Mouse (Mus musculus) embryonic facial prominence, embryonic 15.5 days (tissue): ENCODE data around the gene Eif3m. TPM values are rescaled to one million over a fixed set of nuclear protein-coding genes. Genes with fewer than 3 reads are reported as not detected.

Experiments
- ATAC-seq: fragments of 200-750 bp; cut with Nextera tagmentation; 2 replicates; pipeline ENCODE4 v1.8.0; 2017; ENCODE audit warnings: low read depth, moderate TSS enrichment; ENCODE audit not compliant: insufficient number of reproducible peaks, low FRiP score, low TSS enrichment
- H3K27ac ChIP-seq: fragments of 300-500 bp; sonication (generic); replicated peaks from 2 replicates; pipeline ENCODE4 v1.5.1; 2015; ENCODE audit warnings: mild to moderate bottlenecking, inconsistent platforms
- H3K27me3 ChIP-seq: fragments of 300-500 bp; sonication (generic); 2 replicates; pipeline ENCODE4 v1.6.1; 2015; ENCODE audit warnings: inconsistent platforms
- H3K36me3 ChIP-seq: fragments of 300-500 bp; sonication (generic); 2 replicates; pipeline ENCODE4 v1.6.1; 2015; ENCODE audit warnings: mild to moderate bottlenecking, inconsistent platforms
- H3K4me1 ChIP-seq: fragments of 300-500 bp; sonication (generic); 2 replicates; pipeline ENCODE4 v1.6.1; 2015; ENCODE audit warnings: inconsistent platforms
- H3K4me2 ChIP-seq: fragments of 300-500 bp; sonication (generic); replicated peaks from 2 replicates; pipeline ENCODE4 v1.6.1; 2015; ENCODE audit warnings: mild to moderate bottlenecking, inconsistent platforms
- H3K4me3 ChIP-seq: fragments of 300-500 bp; sonication (generic); replicated peaks from 2 replicates; pipeline ENCODE4 v1.5.1; 2015; ENCODE audit warnings: mild to moderate bottlenecking, inconsistent platforms
- H3K9ac ChIP-seq: fragments of 300-500 bp; sonication (generic); 2 replicates; pipeline ENCODE4 v1.6.1; 2015; ENCODE audit warnings: inconsistent platforms
- H3K9me3 ChIP-seq: fragments of 300-500 bp; sonication (generic); replicated peaks from 2 replicates; pipeline ENCODE4 v1.6.1; 2016; ENCODE audit warnings: inconsistent platforms
- WGBS: fragments of 180-500 bp; shearing (Covaris S2); methylation state at CpG from one replicate; pipeline ENCODE4 v1.1.7; 2015; 5-methylcytosine and 5-hydroxymethylcytosine counted together
- polyA plus RNA-seq: library from polyadenylated mRNA; unstranded; fragments of >200 nt; fragmentation: Nextera tagmentation; extraction: Ambion mirVana; gene quantifications from 2 replicates; pipeline ENCODE4 v1.2.1, GENCODE M21; 2015

Eif3m gene
- polyA plus RNA-seq, 1 experiment from 2014 or later, result 224 TPM

GRCm38 (mm10) chr2:105016192-105016966 lies 501 bp downstream of the Eif3m start:
- peaks cover 23% of the 10 kb centered on the region for H3K36me3 ChIP-seq
- under 1% methylated on average over 43 of the region's 43 CpGs for WGBS
- peaks cover 8% of the 10 kb centered on the region for H3K4me1 ChIP-seq
- peak overlapping the region; percentile 75 for H3K27ac ChIP-seq
- H3K9ac ChIP-seq, result peak overlapping the region; percentile 91
- H3K9me3 ChIP-seq, result no peaks in the 10 kb centered on the region
- peak overlapping the region; percentile 89 for H3K4me3 ChIP-seq
- H3K4me2 ChIP-seq, result peak overlapping the region; percentile 59
- no peaks in the 10 kb centered on the region for H3K27me3 ChIP-seq
- ATAC-seq, result peak; percentile 80

DNA sequence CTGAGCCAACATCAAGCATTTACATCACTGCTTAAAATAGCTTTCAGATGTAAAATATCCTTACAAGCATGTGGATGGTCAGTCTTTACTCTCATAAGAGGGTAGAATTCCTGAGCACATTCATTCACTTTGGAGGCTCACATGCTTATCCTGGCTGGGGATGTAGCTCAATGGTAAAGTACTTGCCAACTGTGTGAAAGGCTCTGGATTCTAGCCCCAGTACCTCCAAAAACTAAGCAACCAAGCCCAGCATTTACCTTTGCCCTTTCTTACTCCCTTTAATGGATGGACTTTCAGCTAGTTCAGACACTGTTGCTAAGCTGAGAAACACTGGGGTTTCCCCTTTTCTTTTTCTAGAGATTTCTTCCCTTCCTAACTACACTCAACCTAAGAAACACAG lies 9.6 kb downstream of the Eif3m start:
- H3K9ac ChIP-seq, result no peak overlapping the region
- no peaks in the 10 kb centered on the region for H3K9me3 ChIP-seq
- no peak overlapping the region for H3K4me2 ChIP-seq
- no peak overlapping the region for H3K27ac ChIP-seq
- H3K4me3 ChIP-seq, result no peak overlapping the region
- H3K36me3 ChIP-seq, result peaks cover 74% of the 10 kb centered on the region
- no peaks in the 10 kb centered on the region for H3K4me1 ChIP-seq
- no peak for ATAC-seq
- no peaks in the 10 kb centered on the region for H3K27me3 ChIP-seq

DNA sequence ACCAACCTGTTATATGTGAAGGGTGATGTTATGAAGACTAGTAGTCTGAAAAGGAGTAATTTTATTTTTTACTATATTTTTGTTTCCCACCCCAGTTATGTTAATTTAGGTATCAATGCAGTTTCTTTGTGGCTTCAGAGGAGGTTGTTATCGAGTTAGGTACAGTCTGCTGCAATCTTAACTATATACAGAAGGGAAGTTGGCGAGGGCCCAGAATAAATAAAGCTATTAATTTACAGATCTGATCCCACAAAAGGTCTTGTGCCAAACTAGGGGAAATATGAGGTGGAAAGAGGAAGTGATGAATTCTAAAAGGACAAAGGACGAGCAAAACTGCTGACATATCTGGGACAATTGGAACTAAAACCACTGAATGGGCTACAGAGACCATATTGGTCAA lies 20.7 kb downstream of the Eif3m start:
- ATAC-seq, result no peak
- 76% methylated on average over 3 of the region's 3 CpGs for WGBS

DNA sequence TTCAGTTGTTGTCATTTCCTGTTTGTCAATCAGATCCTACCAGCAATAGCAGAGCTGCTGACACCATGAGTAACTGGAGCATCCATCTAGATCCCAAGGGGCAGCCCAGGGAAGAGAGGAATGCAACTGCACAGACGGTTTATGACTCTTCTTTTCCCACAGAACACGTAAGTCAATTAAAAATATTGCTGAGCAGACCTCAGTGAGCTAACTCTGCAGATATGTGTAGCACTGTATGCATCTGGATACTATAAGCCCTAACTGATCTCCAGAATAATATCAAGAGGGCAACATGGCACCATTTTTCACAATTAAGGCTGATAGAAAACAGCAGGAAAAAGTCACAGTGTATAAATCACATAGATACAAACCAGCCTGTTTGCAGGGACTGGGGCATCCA lies 22.4 kb downstream of the Eif3m start:
- Histone ChIP-seq H3K4me2 (no peak overlapping the region), H3K4me1 (no peaks in the 10 kb centered on the region), H3K27me3 (no peaks in the 10 kb centered on the region), H3K27ac (no peak overlapping the region), H3K9me3 (no peaks in the 10 kb centered on the region), H3K4me3 (no peak overlapping the region), H3K9ac (no peak overlapping the region), H3K36me3 (peaks cover 17% of the 10 kb centered on the region; the same call in 1 of the 2 replicates)
- WGBS, result 53% methylated on average over 2 of the region's 2 CpGs
- no peak for ATAC-seq

More for the DNA sequence above, 20.7 kb downstream of the Eif3m start:
- Histone ChIP-seq H3K9me3 (no peaks in the 10 kb centered on the region), H3K27me3 (no peaks in the 10 kb centered on the region), H3K27ac (no peak overlapping the region), H3K36me3 (peaks cover 17% of the 10 kb centered on the region; the same call in 1 of the 2 replicates), H3K4me1 (no peaks in the 10 kb centered on the region), H3K9ac (no peak overlapping the region), H3K4me2 (no peak overlapping the region), H3K4me3 (no peak overlapping the region)

DNA sequence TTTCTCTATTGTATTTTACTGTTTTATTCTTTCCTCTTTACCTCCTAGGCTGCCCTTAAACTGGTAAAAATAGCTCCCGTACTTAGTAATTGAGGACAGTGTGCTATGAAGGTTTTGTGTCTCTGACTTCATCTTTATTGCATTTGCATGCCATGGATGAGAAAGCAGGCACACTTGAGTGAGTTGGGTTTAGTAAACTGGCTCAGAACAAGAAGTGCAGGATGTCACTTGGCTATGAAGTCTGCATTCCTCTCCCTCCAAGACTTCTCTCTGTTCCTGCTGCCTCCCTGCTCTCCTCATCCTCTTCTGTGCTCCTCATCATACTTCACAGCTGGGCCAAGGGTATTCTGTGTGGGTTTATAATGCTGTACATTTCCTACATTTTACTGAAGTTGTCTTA lies 27.9 kb downstream of the Eif3m start:
- H3K27me3 ChIP-seq, result no peaks in the 10 kb centered on the region
- no peak overlapping the region for H3K4me3 ChIP-seq
- WGBS, result 82% methylated on average over 1 of the region's 1 CpGs
- H3K9me3 ChIP-seq, result no peaks in the 10 kb centered on the region
- H3K36me3 ChIP-seq, result no peaks in the 10 kb centered on the region
- H3K27ac ChIP-seq, result no peak overlapping the region
- H3K4me2 ChIP-seq, result no peak overlapping the region
- ATAC-seq, result no peak
- no peak overlapping the region for H3K9ac ChIP-seq
- H3K4me1 ChIP-seq, result no peaks in the 10 kb centered on the region

DNA sequence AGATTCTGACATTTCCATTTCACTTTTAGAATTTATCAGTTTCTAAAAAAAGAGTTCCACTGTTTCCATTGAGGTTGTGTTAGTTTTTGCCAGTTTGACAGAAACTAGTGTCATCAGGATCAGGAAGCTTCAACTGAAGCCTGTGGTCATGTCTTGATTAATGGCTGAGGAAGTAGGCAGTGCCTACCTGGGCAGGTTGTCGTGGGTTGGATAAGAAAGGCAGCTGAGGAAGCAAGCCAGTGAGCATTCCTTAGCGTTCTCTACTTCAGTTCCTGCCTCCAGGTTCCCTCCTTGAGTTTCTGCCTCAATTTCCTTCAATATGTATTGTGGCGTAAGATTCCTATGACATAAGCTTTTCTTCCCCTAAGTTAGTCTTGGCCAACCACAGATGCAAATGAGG lies 31.1 kb downstream of the Eif3m start:
- Histone ChIP-seq H3K4me1 (no peaks in the 10 kb centered on the region), H3K9me3 (no peaks in the 10 kb centered on the region), H3K4me2 (no peak overlapping the region), H3K9ac (no peak overlapping the region), H3K27me3 (no peaks in the 10 kb centered on the region), H3K36me3 (no peaks in the 10 kb centered on the region), H3K27ac (no peak overlapping the region), H3K4me3 (no peak overlapping the region)
- no peak for ATAC-seq
- 48% methylated on average over 3 of the region's 3 CpGs for whole genome bisulfite sequencing

- 30% methylated on average over 2 of the region's 2 CpGs for WGBS
- no peaks in the 10 kb centered on the region for H3K36me3 ChIP-seq
- no peaks in the 10 kb centered on the region for H3K4me1 ChIP-seq
- no peak overlapping the region for H3K4me2 ChIP-seq
- no peak overlapping the region for H3K4me3 ChIP-seq
- no peaks in the 10 kb centered on the region for H3K9me3 ChIP-seq
- no peak overlapping the region for H3K9ac ChIP-seq
- no peak overlapping the region for H3K27ac ChIP-seq
- H3K27me3 ChIP-seq, result no peaks in the 10 kb centered on the region
- no peak for ATAC-seq
Observed at GRCm38 (mm10) chr2:104981712-104982111, 35.2 kb downstream of the Eif3m start.

DNA sequence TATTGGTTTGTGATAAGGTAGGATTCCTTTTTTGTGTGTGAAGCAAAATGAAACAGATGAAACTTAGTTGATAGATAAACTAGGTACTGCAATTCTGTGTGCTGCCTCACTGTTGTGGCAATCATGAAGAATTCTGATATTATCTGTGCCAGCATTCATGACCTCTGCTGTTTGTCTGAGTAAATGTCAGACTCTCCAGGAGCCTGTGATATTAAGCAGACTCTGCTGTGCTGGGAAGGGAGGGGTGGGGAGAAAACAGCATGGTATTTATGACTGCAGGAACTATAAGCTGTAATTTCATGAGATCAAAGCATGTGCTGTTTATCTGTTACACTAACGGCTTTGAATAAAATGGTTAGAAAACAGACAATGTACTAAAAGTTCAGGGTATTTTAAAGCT lies 52.4 kb downstream of the Eif3m start:
- no peaks in the 10 kb centered on the region for H3K9me3 ChIP-seq
- H3K27ac ChIP-seq, result no peak overlapping the region
- 46% methylated on average over 1 of the region's 1 CpGs for WGBS
- H3K27me3 ChIP-seq, result no peaks in the 10 kb centered on the region
- no peak overlapping the region for H3K4me3 ChIP-seq
- no peaks in the 10 kb centered on the region for H3K36me3 ChIP-seq
- no peak overlapping the region for H3K9ac ChIP-seq
- ATAC-seq, result no peak
- H3K4me1 ChIP-seq, result no peaks in the 10 kb centered on the region
- no peak overlapping the region for H3K4me2 ChIP-seq

Other genes starting within 250 kb of the Eif3m start
- gene Qser1, start 200.3 kb downstream of the Eif3m start, polyA plus RNA-seq, result 10.1 and 10.7 TPM in 2 replicates
- gene Prrg4, start 167.2 kb downstream of the Eif3m start, polyA plus RNA-seq, result 7.0 and 7.4 TPM in 2 replicates
- gene Ccdc73, start 149.3 kb downstream of the Eif3m start, polyA plus RNA-seq, result 5.4 and 6.7 TPM in 2 replicates
- gene Gm11060, start 74.9 kb upstream of the Eif3m start, polyA plus RNA-seq, result not detected in 2 replicates
- gene Wt1, start 109.4 kb upstream of the Eif3m start, polyA plus RNA-seq, result 0.45 and 0.58 TPM in 2 replicates
- 0.25 and 0.48 TPM in 2 replicates for gene Them7, start 207.2 kb upstream of the Eif3m start, polyA plus RNA-seq